Mouse (Mus musculus) liver, embryonic 12.5 days (tissue): ENCODE data around the gene Hemk1. TPM values are rescaled to one million over a fixed set of nuclear protein-coding genes. Genes with fewer than 3 reads are reported as not detected.
A peak's percentile ranks its signal among the peaks of the same experiment; 100 is the strongest.

Experiments used
- ATAC-seq: fragments of 200-750 bp; cut with Nextera tagmentation; 2 replicates; pipeline ENCODE4 v1.8.0; 2017; ENCODE audit warnings: moderate number of reproducible peaks, mild to moderate bottlenecking, moderate library complexity
- H3K27ac ChIP-seq: fragments of 300-500 bp; sonication (generic); 2 replicates; pipeline ENCODE4 v1.5.1; 2016; ENCODE audit warnings: mild to moderate bottlenecking
- H3K27me3 ChIP-seq: fragments of 300-500 bp; sonication (generic); replicated peaks from 2 replicates; pipeline ENCODE4 v1.6.1; 2016; ENCODE audit warnings: mild to moderate bottlenecking, moderate library complexity
- H3K36me3 ChIP-seq: fragments of 300-500 bp; sonication (generic); 2 replicates; pipeline ENCODE4 v1.6.1; 2016; ENCODE audit warnings: mild to moderate bottlenecking, moderate library complexity
- H3K4me1 ChIP-seq: fragments of 300-500 bp; sonication (generic); 2 replicates; pipeline ENCODE4 v1.6.1; 2016
- H3K4me2 ChIP-seq: fragments of 300-500 bp; sonication (generic); 2 replicates; pipeline ENCODE4 v1.6.1; 2016; ENCODE audit warnings: mild to moderate bottlenecking, moderate library complexity
- H3K4me3 ChIP-seq: fragments of 300-500 bp; sonication (generic); 2 replicates; pipeline ENCODE4 v1.5.1; 2016; ENCODE audit warnings: mild to moderate bottlenecking, moderate library complexity
- H3K9ac ChIP-seq: fragments of 300-500 bp; sonication (generic); 2 replicates; pipeline ENCODE4 v1.6.1; 2016; ENCODE audit warnings: mild to moderate bottlenecking, moderate library complexity
- H3K9me3 ChIP-seq: fragments of 300-500 bp; sonication (generic); replicated peaks from 2 replicates; pipeline ENCODE4 v1.6.1; 2016; ENCODE audit warnings: mild to moderate bottlenecking, moderate library complexity
- WGBS: fragments of 180-500 bp; shearing (Covaris S2); methylation state at CpG from one replicate; pipeline ENCODE4 v1.1.7; 2016; ENCODE audit not compliant: insufficient replicate concordance; 5-methylcytosine and 5-hydroxymethylcytosine counted together
- polyA plus RNA-seq: library from polyadenylated mRNA; unstranded; fragments of >200 nt; fragmentation: Nextera tagmentation; extraction: Ambion mirVana; gene quantifications from 2 replicates; pipeline ENCODE4 v1.2.1, GENCODE M21; 2016

The Hemk1 gene
- polyA plus RNA-seq, 1 experiment from 2014 or later, result 5.0 TPM

GRCm38 (mm10) chr9:107305601-107306542 lies 32.3 kb downstream of the Hemk1 start:
- Histone ChIP-seq H3K27me3 (no peaks in the 10 kb centered on the region), H3K4me1 (peaks cover 80% of the 10 kb centered on the region), H3K4me2 (no peak overlapping the region), H3K27ac (peak overlapping the region; percentile 58), H3K9me3 (no peaks in the 10 kb centered on the region), H3K36me3 (peaks cover 28% of the 10 kb centered on the region), H3K9ac (no peak overlapping the region), H3K4me3 (no peak overlapping the region)
- WGBS, result 68% methylated on average over 13 of the region's 13 CpGs
- ATAC-seq, result no peak

GRCm38 (mm10) chr9:107305012-107305411 lies 33.1 kb downstream of the Hemk1 start:
- H3K9me3 ChIP-seq, result no peaks in the 10 kb centered on the region
- peaks cover 88% of the 10 kb centered on the region for H3K4me1 ChIP-seq
- WGBS, result 72% methylated on average over 4 of the region's 4 CpGs
- 0 out of 2 replicates have a peak, but pooled peaks cover 4% of the 10 kb centered on the region for H3K27me3 ChIP-seq
- H3K4me3 ChIP-seq, result no peak overlapping the region
- no peak overlapping the region for H3K4me2 ChIP-seq
- H3K9ac ChIP-seq, result 0 out of 2 replicates have a peak overlapping the region, but pooled peaks have one; percentile 6
- H3K36me3 ChIP-seq, result peaks cover 36% of the 10 kb centered on the region
- ATAC-seq, result no peak
- H3K27ac ChIP-seq, result peak overlapping the region; percentile 58

GRCm38 (mm10) chr9:107304383-107304782 lies 33.8 kb downstream of the Hemk1 start:
- Histone ChIP-seq H3K4me3 (no peak overlapping the region), H3K27me3 (0 out of 2 replicates have a peak, but pooled peaks cover 4% of the 10 kb centered on the region), H3K9ac (peak overlapping the region; percentile 52), H3K36me3 (peaks cover 39% of the 10 kb centered on the region), H3K4me1 (peaks cover 94% of the 10 kb centered on the region), H3K27ac (peak overlapping the region; percentile 61), H3K9me3 (no peaks in the 10 kb centered on the region), H3K4me2 (peak overlapping the region; percentile 45)
- WGBS, result 50% methylated on average over 3 of the region's 3 CpGs
- ATAC-seq, result peak; percentile 66; the same call in 1 of the 2 replicates

GRCm38 (mm10) chr9:107303900-107304299 lies 34.2 kb downstream of the Hemk1 start:
- no peak for ATAC-seq
- 73% methylated on average over 5 of the region's 5 CpGs for WGBS

GRCm38 (mm10) chr9:107303121-107303820 lies 34.9 kb downstream of the Hemk1 start:
- no peak overlapping the region for H3K4me3 ChIP-seq
- H3K27ac ChIP-seq, result peak overlapping the region; percentile 55
- no peak overlapping the region for H3K4me2 ChIP-seq
- WGBS, result 74% methylated on average over 9 of the region's 9 CpGs
- 0 out of 2 replicates have a peak, but pooled peaks cover 4% of the 10 kb centered on the region for H3K27me3 ChIP-seq
- peaks cover 39% of the 10 kb centered on the region for H3K36me3 ChIP-seq
- no peak overlapping the region for H3K9ac ChIP-seq
- ATAC-seq, result no peak
- H3K4me1 ChIP-seq, result peaks cover 100% of the 10 kb centered on the region
- H3K9me3 ChIP-seq, result no peaks in the 10 kb centered on the region

More at GRCm38 (mm10) chr9:107303900-107304299, 34.2 kb downstream of the Hemk1 start:
- H3K4me3 ChIP-seq, result no peak overlapping the region
- peaks cover 39% of the 10 kb centered on the region for H3K36me3 ChIP-seq
- H3K4me2 ChIP-seq, result peak overlapping the region; percentile 45
- no peaks in the 10 kb centered on the region for H3K9me3 ChIP-seq
- H3K9ac ChIP-seq, result peak overlapping the region; percentile 52
- peak overlapping the region; percentile 61 for H3K27ac ChIP-seq
- 0 out of 2 replicates have a peak, but pooled peaks cover 4% of the 10 kb centered on the region for H3K27me3 ChIP-seq
- H3K4me1 ChIP-seq, result peaks cover 99% of the 10 kb centered on the region

GRCm38 (mm10) chr9:107302592-107302991 lies 35.6 kb downstream of the Hemk1 start:
- peak overlapping the region; percentile 55 for H3K27ac ChIP-seq
- peaks cover 100% of the 10 kb centered on the region for H3K4me1 ChIP-seq
- WGBS, result 65% methylated on average over 7 of the region's 7 CpGs
- H3K9ac ChIP-seq, result no peak overlapping the region
- no peaks in the 10 kb centered on the region for H3K9me3 ChIP-seq
- H3K36me3 ChIP-seq, result peaks cover 39% of the 10 kb centered on the region
- H3K4me2 ChIP-seq, result no peak overlapping the region
- H3K27me3 ChIP-seq, result 0 out of 2 replicates have a peak, but pooled peaks cover 4% of the 10 kb centered on the region
- no peak for ATAC-seq
- no peak overlapping the region for H3K4me3 ChIP-seq

- no peak for ATAC-seq
- Histone ChIP-seq H3K9ac (0 out of 2 replicates have a peak overlapping the region, but pooled peaks have one; percentile 1), H3K9me3 (no peaks in the 10 kb centered on the region), H3K4me2 (peak overlapping the region; percentile 37), H3K36me3 (peaks cover 39% of the 10 kb centered on the region), H3K27ac (peak overlapping the region; percentile 55; the same call in 1 of the 2 replicates), H3K4me3 (no peak overlapping the region), H3K4me1 (peaks cover 98% of the 10 kb centered on the region), H3K27me3 (0 out of 2 replicates have a peak, but pooled peaks cover 4% of the 10 kb centered on the region)
- WGBS, result 59% methylated on average over 17 of the region's 17 CpGs
Measured at GRCm38 (mm10) chr9:107301554-107302331, 36.4 kb downstream of the Hemk1 start.

- WGBS, result 90% methylated on average over 30 of the region's 30 CpGs
- no peak for ATAC-seq
Measured at GRCm38 (mm10) chr9:107300224-107300973, 37.8 kb downstream of the Hemk1 start.

GRCm38 (mm10) chr9:107299783-107300182 lies 38.4 kb downstream of the Hemk1 start:
- H3K36me3 ChIP-seq, result peaks cover 39% of the 10 kb centered on the region
- H3K27ac ChIP-seq, result no peak overlapping the region
- 88% methylated on average over 7 of the region's 7 CpGs for WGBS
- H3K9me3 ChIP-seq, result no peaks in the 10 kb centered on the region
- no peak overlapping the region for H3K9ac ChIP-seq
- peak overlapping the region; percentile 93 for H3K4me2 ChIP-seq
- 0 out of 2 replicates have a peak, but pooled peaks cover 4% of the 10 kb centered on the region for H3K27me3 ChIP-seq
- H3K4me1 ChIP-seq, result peaks cover 91% of the 10 kb centered on the region
- H3K4me3 ChIP-seq, result no peak overlapping the region
- no peak for ATAC-seq

More at GRCm38 (mm10) chr9:107300224-107300973, 37.8 kb downstream of the Hemk1 start:
- peaks cover 39% of the 10 kb centered on the region for H3K36me3 ChIP-seq
- peak overlapping the region; percentile 55; the same call in 1 of the 2 replicates for H3K27ac ChIP-seq
- H3K4me1 ChIP-seq, result peaks cover 93% of the 10 kb centered on the region
- H3K27me3 ChIP-seq, result 0 out of 2 replicates have a peak, but pooled peaks cover 4% of the 10 kb centered on the region
- no peaks in the 10 kb centered on the region for H3K9me3 ChIP-seq
- H3K4me2 ChIP-seq, result no peak overlapping the region
- H3K4me3 ChIP-seq, result no peak overlapping the region
- H3K9ac ChIP-seq, result no peak overlapping the region

- Histone ChIP-seq H3K36me3 (peaks cover 39% of the 10 kb centered on the region), H3K4me2 (peak overlapping the region; percentile 93), H3K4me1 (peaks cover 88% of the 10 kb centered on the region), H3K9me3 (no peaks in the 10 kb centered on the region), H3K4me3 (peak overlapping the region; percentile 81), H3K27ac (peak overlapping the region; percentile 96), H3K27me3 (0 out of 2 replicates have a peak, but pooled peaks cover 4% of the 10 kb centered on the region), H3K9ac (peak overlapping the region; percentile 84)
- WGBS, result 81% methylated on average over 6 of the region's 6 CpGs
- no peak for ATAC-seq
Measured at GRCm38 (mm10) chr9:107298876-107299275, 39.3 kb downstream of the Hemk1 start.
